Mouse (Mus musculus) spleen, embryonic (tissue): ENCODE measurements at regions not wholly inside any gene's neighbourhood (a gene's known extent, or its start where the extent isn't known, plus 50 kb on each side); places are given as distances from the start of the nearest gene placed in this dataset.

Experiments used
- CTCF ChIA-PET: fragments of 350-600 bp; sonication (Branson Sonifier 250); formaldehyde crosslinking; loops from one replicate; lab custom pipeline; 2022; lab: Charles Lee

- CTCF ChIA-PET, result interaction anchor here (0.7 kb wide), 1 partner anchor 503 kb away, joined by 3 read pairs; no protein-coding TSS in a partner anchor
Measured at GRCm38 (mm10) chr3:37977453-37977852, 253.2 kb upstream of the Gm5148 start.

GRCm38 (mm10) chr3:37976566-37976965 is 252.3 kb upstream of the Gm5148 start:
- CTCF ChIA-PET, result no interaction called here

- CTCF ChIA-PET, result interaction anchor here (0.6 kb wide), 1 partner anchor 663 kb away, joined by 11 read pairs; no protein-coding TSS in a partner anchor
Measured at GRCm38 (mm10) chr3:37975194-37975756, 251.0 kb upstream of the Gm5148 start.

GRCm38 (mm10) chr3:37972931-37973330 is 248.6 kb upstream of the Gm5148 start:
- CTCF ChIA-PET, result interaction anchor here (0.7 kb wide), 1 partner anchor 342 kb away, joined by 14 read pairs; no protein-coding TSS in a partner anchor

GRCm38 (mm10) chr3:37971240-37971639 is 246.9 kb upstream of the Gm5148 start:
- CTCF ChIA-PET, result no interaction called here

- CTCF ChIA-PET, result no interaction called here
Measured at GRCm38 (mm10) chr3:37968654-37969053, 244.4 kb upstream of the Gm5148 start.

GRCm38 (mm10) chr3:37965221-37965620 is 240.9 kb upstream of the Gm5148 start:
- CTCF ChIA-PET, result no interaction called here

- CTCF ChIA-PET, result no interaction called here
Measured at GRCm38 (mm10) chr3:37964083-37964482, 239.8 kb upstream of the Gm5148 start.

- CTCF ChIA-PET, result no interaction called here
Measured at GRCm38 (mm10) chr3:37962811-37963210, 238.5 kb upstream of the Gm5148 start.

GRCm38 (mm10) chr3:37962043-37962810 is 237.9 kb upstream of the Gm5148 start:
- CTCF ChIA-PET, result no interaction called here

- CTCF ChIA-PET, result no interaction called here
Measured at GRCm38 (mm10) chr3:37958361-37958978, 234.2 kb upstream of the Gm5148 start.

- CTCF ChIA-PET, result no interaction called here
Measured at GRCm38 (mm10) chr3:37956543-37956942, 232.3 kb upstream of the Gm5148 start.

- CTCF ChIA-PET, result interaction anchor here (0.6 kb wide), 1 partner anchor 445 kb away, joined by 3 read pairs; no protein-coding TSS in a partner anchor
Measured at GRCm38 (mm10) chr3:37952891-37953290, 228.6 kb upstream of the Gm5148 start.

GRCm38 (mm10) chr3:37952251-37952650 is 228.0 kb upstream of the Gm5148 start:
- CTCF ChIA-PET, result interaction anchor here (0.6 kb wide), 1 partner anchor 444 kb away, joined by 3 read pairs; no protein-coding TSS in a partner anchor

GRCm38 (mm10) chr3:37943661-37944060 is 219.4 kb upstream of the Gm5148 start:
- CTCF ChIA-PET, result no interaction called here

- CTCF ChIA-PET, result no interaction called here
Measured at GRCm38 (mm10) chr3:37940016-37940415, 215.7 kb upstream of the Gm5148 start.

GRCm38 (mm10) chr3:37938870-37939269 is 214.6 kb upstream of the Gm5148 start:
- CTCF ChIA-PET, result no interaction called here

GRCm38 (mm10) chr3:37938284-37938596 is 213.9 kb upstream of the Gm5148 start:
- CTCF ChIA-PET, result no interaction called here

- CTCF ChIA-PET, result no interaction called here
Measured at GRCm38 (mm10) chr3:37937381-37938283, 213.3 kb upstream of the Gm5148 start.

GRCm38 (mm10) chr3:37936251-37936931 is 212.1 kb upstream of the Gm5148 start:
- CTCF ChIA-PET, result no interaction called here
